Mouse (Mus musculus) neural tube, embryonic 11.5 days (tissue): Measurements from ENCODE around the gene Cfap97d1. TPM values are rescaled to one million over a fixed set of nuclear protein-coding genes. Genes with fewer than 3 reads are reported as not detected.
A peak's percentile ranks its signal among the peaks of the same experiment; 100 is the strongest.

Experiments used
- ATAC-seq: fragments of 200-750 bp; cut with Nextera tagmentation; 2 replicates; pipeline ENCODE4 v1.8.0; 2017; ENCODE audit warnings: moderate number of reproducible peaks, mild to moderate bottlenecking, moderate TSS enrichment, moderate library complexity; ENCODE audit not compliant: insufficient read depth, low FRiP score, low TSS enrichment
- DNase-seq: peaks from one replicate; pipeline ENCODE4 v3.0.0-alpha.2; 2015; ENCODE audit warnings: low spot score
- H3K27ac ChIP-seq: fragments of 300-500 bp; sonication (generic); 2 replicates; pipeline ENCODE4 v1.5.1; 2014; ENCODE audit warnings: low read depth, mild to moderate bottlenecking, low read length
- H3K27me3 ChIP-seq: fragments of 300-500 bp; sonication (generic); 2 replicates; pipeline ENCODE4 v1.6.1; 2014; ENCODE audit warnings: mild to moderate bottlenecking, low read length, mixed read lengths; ENCODE audit not compliant: control insufficient read depth, insufficient read depth
- H3K36me3 ChIP-seq: fragments of 300-500 bp; sonication (generic); 2 replicates; pipeline ENCODE4 v1.6.1; 2014; ENCODE audit warnings: mild to moderate bottlenecking, low read length, moderate library complexity, mixed read lengths; ENCODE audit not compliant: control insufficient read depth, insufficient read depth
- H3K4me1 ChIP-seq: fragments of 300-500 bp; sonication (generic); 2 replicates; pipeline ENCODE4 v1.6.1; 2014; ENCODE audit warnings: low read length, mixed read lengths; ENCODE audit not compliant: control insufficient read depth, insufficient read depth
- H3K4me2 ChIP-seq: fragments of 300-500 bp; sonication (generic); 2 replicates; pipeline ENCODE4 v1.6.1; 2014; ENCODE audit warnings: low read depth, mild to moderate bottlenecking, moderate library complexity
- H3K4me3 ChIP-seq: fragments of 300-500 bp; sonication (generic); 2 replicates; pipeline ENCODE4 v1.5.1; 2014; ENCODE audit warnings: low read depth, low read length
- H3K9ac ChIP-seq: fragments of 300-500 bp; sonication (generic); 2 replicates; pipeline ENCODE4 v1.6.1; 2014; ENCODE audit warnings: mild to moderate bottlenecking, low read length
- H3K9me3 ChIP-seq: fragments of 300-500 bp; sonication (generic); 2 replicates; pipeline ENCODE4 v1.6.1; 2016; ENCODE audit warnings: low read length; ENCODE audit not compliant: control insufficient read depth
- WGBS: fragments of 180-500 bp; shearing (Covaris S2); extraction: QIAGEN DNeasy Blood & Tissue Kit; methylation state at CpG from one replicate; pipeline ENCODE4 v1.1.7; 2014; 5-methylcytosine and 5-hydroxymethylcytosine counted together
- polyA plus RNA-seq: library from polyadenylated mRNA; unstranded; fragments of >200 nt; fragmentation: Nextera tagmentation; extraction: Ambion mirVana; gene quantifications from 2 replicates; pipeline ENCODE4 v1.2.1, GENCODE M21; 2014

The Cfap97d1 gene
- polyA plus RNA-seq, 1 experiment from 2014 or later, result not detected

GRCm38 (mm10) chr11:101991813-101992212, 7.7 kb downstream of the Cfap97d1 start:
- H3K27ac ChIP-seq, result no peak overlapping the region
- no peaks in the 10 kb centered on the region for H3K27me3 ChIP-seq
- no peak overlapping the region for H3K4me2 ChIP-seq
- 89% methylated on average over 3 of the region's 3 CpGs for WGBS
- H3K4me3 ChIP-seq, result no peak overlapping the region
- no peak for DNase-seq
- no peaks in the 10 kb centered on the region for H3K36me3 ChIP-seq
- no peaks in the 10 kb centered on the region for H3K4me1 ChIP-seq
- H3K9me3 ChIP-seq, result no peaks in the 10 kb centered on the region
- no peak overlapping the region for H3K9ac ChIP-seq
- no peak for ATAC-seq

GRCm38 (mm10) chr11:101992411-101992810, 8.3 kb downstream of the Cfap97d1 start:
- Histone ChIP-seq H3K27me3 (no peaks in the 10 kb centered on the region), H3K36me3 (no peaks in the 10 kb centered on the region), H3K27ac (no peak overlapping the region), H3K9ac (no peak overlapping the region), H3K4me3 (no peak overlapping the region), H3K9me3 (no peaks in the 10 kb centered on the region), H3K4me2 (no peak overlapping the region), H3K4me1 (no peaks in the 10 kb centered on the region)
- ATAC-seq, result no peak
- no peak for DNase-seq
- WGBS, result 89% methylated on average over 7 of the region's 7 CpGs

GRCm38 (mm10) chr11:101994100-101994499, 10.0 kb downstream of the Cfap97d1 start:
- no peaks in the 10 kb centered on the region for H3K4me1 ChIP-seq
- no peaks in the 10 kb centered on the region for H3K9me3 ChIP-seq
- no peak overlapping the region for H3K27ac ChIP-seq
- no peaks in the 10 kb centered on the region for H3K27me3 ChIP-seq
- H3K4me2 ChIP-seq, result no peak overlapping the region
- 85% methylated on average over 8 of the region's 8 CpGs for WGBS
- H3K9ac ChIP-seq, result no peak overlapping the region
- ATAC-seq (no peak), DNase-seq (no peak)
- H3K36me3 ChIP-seq, result no peaks in the 10 kb centered on the region
- H3K4me3 ChIP-seq, result no peak overlapping the region

GRCm38 (mm10) chr11:101995938-101996337, 11.9 kb downstream of the Cfap97d1 start:
- Histone ChIP-seq H3K9ac (no peak overlapping the region), H3K36me3 (no peaks in the 10 kb centered on the region), H3K9me3 (no peaks in the 10 kb centered on the region), H3K4me1 (no peaks in the 10 kb centered on the region), H3K4me2 (no peak overlapping the region), H3K27ac (no peak overlapping the region), H3K4me3 (no peak overlapping the region), H3K27me3 (no peaks in the 10 kb centered on the region)
- ATAC-seq, result no peak
- 92% methylated on average over 7 of the region's 7 CpGs for WGBS
- no peak for DNase-seq

GRCm38 (mm10) chr11:101998258-101998657, 14.2 kb downstream of the Cfap97d1 start:
- no peak overlapping the region for H3K27ac ChIP-seq
- peaks cover 3% of the 10 kb centered on the region; the same call in 1 of the 2 replicates for H3K36me3 ChIP-seq

GRCm38 (mm10) chr11:101999466-101999865, 15.4 kb downstream of the Cfap97d1 start:
- WGBS, result 46% methylated on average over 4 of the region's 4 CpGs

More at GRCm38 (mm10) chr11:101998258-101998657, 14.2 kb downstream of the Cfap97d1 start:
- no peaks in the 10 kb centered on the region for H3K9me3 ChIP-seq
- no peak overlapping the region for H3K9ac ChIP-seq
- no peak for DNase-seq
- ATAC-seq, result no peak
- no peak overlapping the region for H3K4me3 ChIP-seq
- H3K4me2 ChIP-seq, result no peak overlapping the region
- no peaks in the 10 kb centered on the region for H3K4me1 ChIP-seq
- no peaks in the 10 kb centered on the region for H3K27me3 ChIP-seq
- 67% methylated on average over 5 of the region's 5 CpGs for WGBS

GRCm38 (mm10) chr11:102004251-102004650, 20.2 kb downstream of the Cfap97d1 start:
- ATAC-seq (no peak), DNase-seq (peak; percentile 34)
- Histone ChIP-seq H3K27me3 (no peaks in the 10 kb centered on the region), H3K27ac (no peak overlapping the region), H3K4me3 (no peak overlapping the region), H3K9ac (no peak overlapping the region), H3K36me3 (peaks cover 6% of the 10 kb centered on the region), H3K9me3 (no peaks in the 10 kb centered on the region), H3K4me2 (no peak overlapping the region), H3K4me1 (no peaks in the 10 kb centered on the region)
- WGBS, result 93% methylated on average over 8 of the region's 8 CpGs

More at GRCm38 (mm10) chr11:101999466-101999865, 15.4 kb downstream of the Cfap97d1 start:
- Histone ChIP-seq H3K27me3 (no peaks in the 10 kb centered on the region), H3K4me1 (no peaks in the 10 kb centered on the region), H3K4me3 (no peak overlapping the region), H3K36me3 (peaks cover 6% of the 10 kb centered on the region), H3K4me2 (no peak overlapping the region), H3K9ac (no peak overlapping the region), H3K9me3 (no peaks in the 10 kb centered on the region), H3K27ac (no peak overlapping the region)
- DNase-seq (peak; percentile 23), ATAC-seq (no peak)

- DNase-seq (no peak), ATAC-seq (no peak)
- no peak overlapping the region for H3K9ac ChIP-seq
These were observed 22.2 kb downstream of the Cfap97d1 start for GRCm38 (mm10) chr11:102006271-102006670.

GRCm38 (mm10) chr11:102006688-102007087, 22.6 kb downstream of the Cfap97d1 start:
- H3K27ac ChIP-seq, result no peak overlapping the region
- no peak overlapping the region for H3K4me3 ChIP-seq
- no peaks in the 10 kb centered on the region for H3K27me3 ChIP-seq
- no peak for DNase-seq
- no peak overlapping the region for H3K9ac ChIP-seq
- 92% methylated on average over 5 of the region's 5 CpGs for WGBS
- H3K9me3 ChIP-seq, result no peaks in the 10 kb centered on the region
- H3K4me1 ChIP-seq, result no peaks in the 10 kb centered on the region; the same call in 1 of the 2 replicates
- ATAC-seq, result no peak
- H3K4me2 ChIP-seq, result no peak overlapping the region
- H3K36me3 ChIP-seq, result peaks cover 5% of the 10 kb centered on the region

More at GRCm38 (mm10) chr11:102006271-102006670, 22.2 kb downstream of the Cfap97d1 start:
- WGBS, result 65% methylated on average over 9 of the region's 9 CpGs
- Histone ChIP-seq H3K4me2 (no peak overlapping the region), H3K4me3 (no peak overlapping the region), H3K9me3 (no peaks in the 10 kb centered on the region), H3K4me1 (no peaks in the 10 kb centered on the region; the same call in 1 of the 2 replicates), H3K36me3 (peaks cover 6% of the 10 kb centered on the region), H3K27ac (no peak overlapping the region), H3K27me3 (no peaks in the 10 kb centered on the region)
